Mouse (Mus musculus) G1E-ER4 (cell line): Measurements from ENCODE around the gene Zfp974. TPM values are rescaled to one million over a fixed set of nuclear protein-coding genes. Genes with fewer than 3 reads are reported as not detected.

Source experiments
- GATA1 ChIP-seq: IDR thresholded peaks from one replicate; pipeline ENCODE4 v1.8.0; 2012; ENCODE audit warnings: low read length, inconsistent platforms
- polyA plus RNA-seq: library from polyadenylated mRNA; stranded (reverse); fragments of >175 nt; gene quantifications from 2 replicates; pipeline ENCODE4 v1.2.3, GENCODE M21; 2012

Zfp974 gene
- polyA plus RNA-seq, result 0.06 TPM in 2 replicates

DNA sequence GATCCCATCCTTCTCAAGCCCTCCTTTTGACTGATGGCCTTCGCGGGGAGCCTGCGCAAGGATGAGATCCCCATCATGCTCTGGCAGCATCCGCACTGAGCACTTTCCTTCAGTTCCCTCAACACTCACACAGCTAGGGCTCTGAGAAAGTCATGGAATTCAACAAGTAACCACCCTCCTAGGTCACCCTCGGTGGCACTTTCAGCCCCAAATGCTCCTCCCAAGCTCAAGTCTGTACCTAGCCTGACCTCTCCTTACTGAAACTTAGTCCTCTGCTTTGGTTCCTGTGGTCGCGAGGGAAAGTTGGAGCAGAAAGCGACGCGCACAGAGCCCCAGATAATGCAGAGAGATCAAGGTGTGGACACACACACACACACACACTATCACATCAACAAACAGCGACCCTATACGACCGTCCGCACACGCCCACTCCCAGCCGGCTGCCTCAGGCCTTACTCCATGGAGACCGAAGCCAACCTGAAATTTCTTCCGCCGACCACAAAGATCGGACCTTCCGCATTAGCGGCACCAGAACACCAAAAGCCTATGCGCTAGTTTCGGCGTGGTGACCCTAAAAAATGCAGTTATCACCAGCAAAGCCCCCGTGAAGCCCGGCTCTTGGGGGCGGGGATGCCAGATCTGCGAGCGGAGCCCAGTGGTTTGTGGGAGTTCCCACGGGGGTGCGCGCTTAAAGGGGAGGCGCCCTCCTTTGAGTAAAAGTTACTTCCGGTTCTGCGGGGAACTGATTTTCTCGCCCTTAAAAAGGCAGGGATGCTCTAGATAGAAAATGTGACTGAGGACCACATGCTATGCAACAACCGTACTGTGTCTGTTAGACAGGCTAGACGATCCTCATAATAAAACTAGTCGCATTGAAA is at the start of gene Zfp974:
Gene Zfp974, minus strand, starts transcription at position 643 of the 878 bp plus-strand sequence.
- TF ChIP-seq GATA1, result no peak

GRCm38 (mm10) chr7:27933050-27933799 is 4.0 kb upstream of the Zfp974 start:
- TF ChIP-seq GATA1, result no peak

GRCm38 (mm10) chr7:27905061-27905848 is 24.0 kb downstream of the Zfp974 start:
- TF ChIP-seq GATA1, result no peak

GRCm38 (mm10) chr7:27900601-27901000 is 28.7 kb downstream of the Zfp974 start:
- no peak for TF ChIP-seq GATA1

DNA sequence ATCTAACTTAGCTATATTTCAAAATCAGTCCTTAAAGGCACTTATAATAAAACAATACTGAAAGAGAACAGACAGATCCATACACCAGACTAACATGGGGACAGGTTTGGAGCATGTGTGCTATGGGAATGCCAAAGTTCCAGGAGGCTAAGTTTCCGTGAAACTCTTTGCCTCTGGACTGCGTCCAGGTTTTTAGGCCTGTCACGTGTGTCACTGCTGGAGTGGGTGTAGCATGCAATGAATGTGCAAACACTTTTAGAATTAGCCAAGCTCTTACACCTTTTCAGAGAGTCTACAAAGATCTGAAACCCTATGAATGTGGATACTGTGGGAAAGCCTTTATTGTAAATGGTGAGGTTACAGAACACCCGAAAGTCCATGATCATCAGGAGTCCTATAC is 47.5 kb downstream of the Zfp974 start:
- no peak for TF ChIP-seq GATA1

GRCm38 (mm10) chr7:27860396-27861235 is 68.6 kb downstream of the Zfp974 start:
- no peak for TF ChIP-seq GATA1

DNA sequence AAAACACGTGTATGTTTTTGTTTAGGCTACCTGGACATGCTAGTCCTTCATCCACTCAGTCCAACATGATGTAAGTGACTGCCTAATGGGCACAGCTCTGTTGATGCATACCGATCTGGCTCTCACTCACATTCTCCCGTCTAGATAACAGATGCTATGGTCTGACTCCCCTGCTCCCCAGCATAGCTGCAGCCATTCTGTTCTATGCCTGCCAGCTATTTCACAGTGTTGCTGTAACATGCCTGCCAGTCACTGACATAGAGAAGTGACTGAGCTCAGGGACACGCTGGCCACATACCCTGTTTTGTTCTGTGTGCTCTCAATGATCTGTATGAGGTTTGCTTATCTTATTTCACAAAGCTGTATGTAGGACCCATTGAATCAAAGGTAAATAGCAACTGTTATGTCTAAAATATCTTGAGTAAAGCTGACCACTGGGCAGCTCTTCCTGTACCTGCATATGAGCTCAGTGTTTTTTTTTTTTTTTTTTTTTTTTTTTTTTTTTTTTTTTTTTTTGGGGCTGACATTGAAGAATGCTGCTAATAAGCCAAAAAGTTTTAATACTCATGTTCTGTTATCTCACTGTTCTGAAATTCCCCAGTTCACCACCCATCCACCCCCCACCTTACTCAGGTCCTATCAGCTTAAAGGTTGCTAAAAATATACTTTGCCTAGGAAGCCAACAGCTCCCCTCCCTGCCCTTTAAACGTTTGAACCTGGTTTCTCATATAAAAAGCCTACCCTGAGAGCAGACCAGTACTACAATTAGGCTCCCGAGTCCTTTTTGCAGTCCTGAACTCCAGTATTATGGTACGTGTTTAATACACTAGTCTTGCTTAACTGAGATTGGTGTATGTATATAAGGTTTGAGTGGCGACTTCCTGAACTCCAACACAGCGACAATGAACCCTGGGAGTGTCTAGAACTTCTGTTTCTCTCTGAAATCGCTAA is 69.7 kb downstream of the Zfp974 start:
- TF ChIP-seq GATA1, result no peak

Other genes starting within 250 kb of the Zfp974 start
- 0.08 and 0.14 TPM in 2 replicates for gene Zfp607b, start 240.1 kb downstream of the Zfp974 start, polyA plus RNA-seq
- gene Zfp60, start 198.1 kb downstream of the Zfp974 start, polyA plus RNA-seq, result 0.43 and 0.51 TPM in 2 replicates
- gene Zfp626, start 122.3 kb downstream of the Zfp974 start, polyA plus RNA-seq, result 0.06 and 0.08 TPM in 2 replicates
- gene Zfp59, start 90.9 kb downstream of the Zfp974 start, polyA plus RNA-seq, result 0.24 and 0.26 TPM in 2 replicates
- gene Zfp607a, start 71.9 kb downstream of the Zfp974 start, polyA plus RNA-seq, result 0.09 and 0.12 TPM in 2 replicates
- gene Zfp780b, start 49.7 kb upstream of the Zfp974 start, polyA plus RNA-seq, result 0.18 and 0.37 TPM in 2 replicates
- gene Zfp850, start 84.7 kb upstream of the Zfp974 start, polyA plus RNA-seq, result 0.23 and 0.31 TPM in 2 replicates
- 148 and 188 TPM in 2 replicates for gene Psmc4, start 120.6 kb upstream of the Zfp974 start, polyA plus RNA-seq
- gene Fcgbp, start 141.8 kb upstream of the Zfp974 start, polyA plus RNA-seq, result not detected in 2 replicates
- not detected in 2 replicates for gene 9530053A07Rik, start 200.0 kb upstream of the Zfp974 start, polyA plus RNA-seq
- 951 and 979 TPM in 2 replicates for gene Fbl, start 240.2 kb upstream of the Zfp974 start, polyA plus RNA-seq